Mouse (Mus musculus): ENCODE results near the gene Kif1c. TPM values are rescaled to one million over a fixed set of nuclear protein-coding genes. Genes with fewer than 3 reads are reported as not detected.
"Not testable (repeated sequence)": the region's sequence is repeated elsewhere in the genome, so short reads cannot be mapped to it uniquely, and the experiment has no call there.

Gene Kif1c
- polyA plus RNA-seq, 1 experiment from 2014 or later: 0.79 TPM

- Histone ChIP-seq H3K4me1 (replicated peaks) (peaks cover 24% of the 10 kb centered on the region), H3K4me3 (replicated peaks) (peak within 1 kb of the TSS; percentile 72), H3K27me3 (peaks cover 10% of the 10 kb centered on the region), H3K27ac (replicated peaks) (peak within 1 kb of the TSS; percentile 80), H3K9ac (peak within 1 kb of the TSS; percentile 69), H3K36me3 (replicated peaks) (no peaks in the 10 kb centered on the region), H3K9me3 (replicated peaks) (no peaks in the 10 kb centered on the region), H3K4me2 (peak within 1 kb of the TSS; percentile 85)
- WGBS (ENCODE audit: insufficient replicate concordance): under 1% methylated on average over 78 of the region's 78 CpGs
- peak; percentile 81 for ATAC-seq (ENCODE audit: insufficient read depth)
Observed at GRCm38 (mm10) chr11:70763936-70764808, 63.8 kb downstream of the Kif1c start, which contains the start of gene Zfp3. Gene Zfp3, plus strand, starts transcription at chr11:70764209.

GRCm38 (mm10) chr11:70765776-70766445 lies 65.6 kb downstream of the Kif1c start:
- WGBS (ENCODE audit: insufficient replicate concordance): 53% methylated on average over 16 of the region's 16 CpGs

GRCm38 (mm10) chr11:70770804-70771203 lies 70.5 kb downstream of the Kif1c start:
- 44% methylated on average over 3 of the region's 3 CpGs for WGBS (ENCODE audit: insufficient replicate concordance)

More at GRCm38 (mm10) chr11:70765776-70766445, 65.6 kb downstream of the Kif1c start:
- Histone ChIP-seq H3K9me3 (replicated peaks) (no peaks in the 10 kb centered on the region), H3K4me2 (no peak overlapping the region), H3K27me3 (peaks cover 10% of the 10 kb centered on the region), H3K9ac (no peak overlapping the region), H3K36me3 (replicated peaks) (no peaks in the 10 kb centered on the region), H3K4me1 (replicated peaks) (peaks cover 24% of the 10 kb centered on the region), H3K27ac (replicated peaks) (no peak overlapping the region), H3K4me3 (replicated peaks) (no peak overlapping the region)
- ATAC-seq (ENCODE audit: insufficient read depth): no peak

GRCm38 (mm10) chr11:70776830-70777571 lies 76.7 kb downstream of the Kif1c start:
- Histone ChIP-seq H3K4me1 (replicated peaks) (0 out of 2 replicates have a peak, but pooled peaks cover 9% of the 10 kb centered on the region), H3K27me3 (no peaks in the 10 kb centered on the region), H3K9ac (no peak overlapping the region), H3K36me3 (replicated peaks) (peaks cover 1% of the 10 kb centered on the region), H3K4me2 (no peak overlapping the region), H3K27ac (replicated peaks) (no peak overlapping the region), H3K9me3 (replicated peaks) (no peaks in the 10 kb centered on the region), H3K4me3 (replicated peaks) (no peak overlapping the region)
- no peak for ATAC-seq (ENCODE audit: insufficient read depth)
- 24% methylated on average over 17 of the region's 17 CpGs for WGBS (ENCODE audit: insufficient replicate concordance)

More at GRCm38 (mm10) chr11:70770804-70771203, 70.5 kb downstream of the Kif1c start:
- H3K9me3 ChIP-seq (replicated peaks): no peaks in the 10 kb centered on the region
- H3K9ac ChIP-seq: no peak overlapping the region
- no peaks in the 10 kb centered on the region for H3K27me3 ChIP-seq
- no peak overlapping the region for H3K27ac ChIP-seq (replicated peaks)
- H3K4me3 ChIP-seq (replicated peaks): no peak overlapping the region
- H3K36me3 ChIP-seq (replicated peaks): peaks cover 8% of the 10 kb centered on the region
- H3K4me2 ChIP-seq: no peak overlapping the region
- ATAC-seq (ENCODE audit: insufficient read depth): no peak
- peaks cover 4% of the 10 kb centered on the region; the same call in 1 of the 2 replicates for H3K4me1 ChIP-seq (replicated peaks)

- H3K27me3 ChIP-seq: no peaks in the 10 kb centered on the region
- H3K9me3 ChIP-seq (replicated peaks): no peaks in the 10 kb centered on the region
- no peak overlapping the region for H3K4me2 ChIP-seq
- no peak for ATAC-seq (ENCODE audit: insufficient read depth)
- no peak overlapping the region for H3K9ac ChIP-seq
- no peaks in the 10 kb centered on the region for H3K36me3 ChIP-seq (replicated peaks)
- no peak overlapping the region for H3K4me3 ChIP-seq (replicated peaks)
- WGBS (ENCODE audit: insufficient replicate concordance): 53% methylated on average over 6 of the region's 6 CpGs
- H3K27ac ChIP-seq (replicated peaks): no peak overlapping the region
- 0 out of 2 replicates have a peak, but pooled peaks cover 9% of the 10 kb centered on the region for H3K4me1 ChIP-seq (replicated peaks)
Observed at GRCm38 (mm10) chr11:70777634-70778033, 77.3 kb downstream of the Kif1c start.

- H3K9me3 ChIP-seq (replicated peaks); H3K27ac ChIP-seq (replicated peaks); H3K9ac ChIP-seq; H3K4me2 ChIP-seq; H3K4me1 ChIP-seq (replicated peaks); H3K4me3 ChIP-seq (replicated peaks); ATAC-seq (ENCODE audit: insufficient read depth); H3K27me3 ChIP-seq; H3K36me3 ChIP-seq (replicated peaks): not testable (repeated sequence)
- 12% methylated on average over 6 of the region's 6 CpGs for WGBS (ENCODE audit: insufficient replicate concordance)
Observed at GRCm38 (mm10) chr11:70778058-70778457, 77.7 kb downstream of the Kif1c start.

Small RNAs within 50 kb of the gene (microRNA-seq; reads per million reads assigned to microRNA genes)
- not detected for gene Gm22760
- 0.76 reads per million for gene Mir6925

Other genes starting within 250 kb of the Kif1c start
- 13.2 and 14.4 TPM in 2 replicates for gene Med11, start 248.6 kb upstream of the Kif1c start, polyA plus RNA-seq (2015; fragmentation: Nextera tagmentation; extraction: Ambion mirVana)
- gene Zmynd15, start 241.1 kb upstream of the Kif1c start, polyA plus RNA-seq (2015; fragmentation: Nextera tagmentation; extraction: Ambion mirVana): 0.22 and 0.26 TPM in 2 replicates
- gene Cxcl16, start 240.6 kb upstream of the Kif1c start, polyA plus RNA-seq (2015; fragmentation: Nextera tagmentation; extraction: Ambion mirVana): 2.0 and 2.2 TPM in 2 replicates
- 0.89 and 1.5 TPM in 2 replicates for gene Tm4sf5, start 195.3 kb upstream of the Kif1c start, polyA plus RNA-seq (2015; fragmentation: Nextera tagmentation; extraction: Ambion mirVana)
- gene Vmo1, start 185.9 kb upstream of the Kif1c start, polyA plus RNA-seq (2015; fragmentation: Nextera tagmentation; extraction: Ambion mirVana): 0.31 and 0.43 TPM in 2 replicates
- 31.9 and 36.3 TPM in 2 replicates for gene Gltpd2, start 181.4 kb upstream of the Kif1c start, polyA plus RNA-seq (2015; fragmentation: Nextera tagmentation; extraction: Ambion mirVana)
- 316 and 337 TPM in 2 replicates for gene Psmb6, start 175.2 kb upstream of the Kif1c start, polyA plus RNA-seq (2015; fragmentation: Nextera tagmentation; extraction: Ambion mirVana)
- gene Gm40193, start 167.6 kb upstream of the Kif1c start, polyA plus RNA-seq (2015; fragmentation: Nextera tagmentation; extraction: Ambion mirVana): not detected in 2 replicates
- 1.8 TPM in 2 replicates for gene Pld2, start 160.5 kb upstream of the Kif1c start, polyA plus RNA-seq (2015; fragmentation: Nextera tagmentation; extraction: Ambion mirVana)
- 4.9 and 6.2 TPM in 2 replicates for gene Mink1, start 137.7 kb upstream of the Kif1c start, polyA plus RNA-seq (2015; fragmentation: Nextera tagmentation; extraction: Ambion mirVana)
- gene 4930544D05Rik, start 84.7 kb upstream of the Kif1c start, polyA plus RNA-seq (2015; fragmentation: Nextera tagmentation; extraction: Ambion mirVana): not detected in 2 replicates
- not detected in 2 replicates for gene Chrne, start 81.3 kb upstream of the Kif1c start, polyA plus RNA-seq (2015; fragmentation: Nextera tagmentation; extraction: Ambion mirVana)
- gene Gp1ba, start 61.4 kb upstream of the Kif1c start, polyA plus RNA-seq (2015; fragmentation: Nextera tagmentation; extraction: Ambion mirVana): 2.6 and 3.0 TPM in 2 replicates
- 76.8 and 80.4 TPM in 2 replicates for gene Rnf167, start 53.3 kb upstream of the Kif1c start, polyA plus RNA-seq (2015; fragmentation: Nextera tagmentation; extraction: Ambion mirVana)
- gene Slc25a11, start 53.1 kb upstream of the Kif1c start, polyA plus RNA-seq (2015; fragmentation: Nextera tagmentation; extraction: Ambion mirVana): 70.3 and 79.4 TPM in 2 replicates
- 927 and 1,040 TPM in 2 replicates for gene Pfn1, start 45.9 kb upstream of the Kif1c start, polyA plus RNA-seq (2015; fragmentation: Nextera tagmentation; extraction: Ambion mirVana)
- gene Eno3, start 43.3 kb upstream of the Kif1c start, polyA plus RNA-seq (2015; fragmentation: Nextera tagmentation; extraction: Ambion mirVana): 10.8 and 18.2 TPM in 2 replicates
- 55.1 and 59.5 TPM in 2 replicates for gene Spag7, start 31.1 kb upstream of the Kif1c start, polyA plus RNA-seq (2015; fragmentation: Nextera tagmentation; extraction: Ambion mirVana)
- gene Camta2, start 12.4 kb upstream of the Kif1c start, polyA plus RNA-seq (2015; fragmentation: Nextera tagmentation; extraction: Ambion mirVana): 3.3 and 3.4 TPM in 2 replicates
- 1.3 and 1.6 TPM in 2 replicates for gene Inca1, start 393 bp upstream of the Kif1c start, polyA plus RNA-seq (2015; fragmentation: Nextera tagmentation; extraction: Ambion mirVana)
- 1.4 TPM in 2 replicates for gene Zfp3, start 63.7 kb downstream of the Kif1c start, polyA plus RNA-seq (2015; fragmentation: Nextera tagmentation; extraction: Ambion mirVana)
- gene Scimp, start 112.0 kb downstream of the Kif1c start, polyA plus RNA-seq (2015; fragmentation: Nextera tagmentation; extraction: Ambion mirVana): 0.47 and 0.77 TPM in 2 replicates
- 13.0 and 13.1 TPM in 2 replicates for gene Rabep1, start 144.2 kb downstream of the Kif1c start, polyA plus RNA-seq (2015; fragmentation: Nextera tagmentation; extraction: Ambion mirVana)